Mouse (Mus musculus) layer of hippocampus, adult 9-10 months (tissue): ENCODE measurements around the gene P2ry14.
"Not testable (repeated sequence)": the region's sequence is repeated elsewhere in the genome, so short reads cannot be mapped to it uniquely, and the experiment has no call there.

Source experiments
- DNase-seq: peaks from one replicate; pipeline ENCODE4 v3.0.0; 2022; ENCODE audit warnings: low spot score

The P2ry14 gene

DNA sequence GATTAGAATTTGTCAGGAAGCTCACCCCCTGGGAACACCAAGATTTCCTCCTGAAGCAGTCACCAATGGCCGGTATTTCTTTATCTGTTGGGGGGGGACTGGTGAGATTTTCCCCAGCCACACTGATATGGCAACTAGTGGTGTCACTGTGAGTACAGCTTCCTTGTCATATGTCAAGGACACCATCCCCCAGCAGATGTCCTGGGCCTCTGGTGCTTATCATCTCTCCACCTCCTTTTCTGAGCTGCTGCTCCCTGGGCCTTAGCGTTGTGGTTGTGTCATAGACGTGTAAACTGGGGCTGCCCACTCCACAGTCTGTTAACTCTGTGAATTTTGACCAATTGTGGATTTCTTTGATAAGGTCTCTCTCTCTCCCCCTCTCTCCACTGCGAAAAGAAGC is 49.0 kb downstream of the P2ry14 start:
- no peak for DNase-seq

DNA sequence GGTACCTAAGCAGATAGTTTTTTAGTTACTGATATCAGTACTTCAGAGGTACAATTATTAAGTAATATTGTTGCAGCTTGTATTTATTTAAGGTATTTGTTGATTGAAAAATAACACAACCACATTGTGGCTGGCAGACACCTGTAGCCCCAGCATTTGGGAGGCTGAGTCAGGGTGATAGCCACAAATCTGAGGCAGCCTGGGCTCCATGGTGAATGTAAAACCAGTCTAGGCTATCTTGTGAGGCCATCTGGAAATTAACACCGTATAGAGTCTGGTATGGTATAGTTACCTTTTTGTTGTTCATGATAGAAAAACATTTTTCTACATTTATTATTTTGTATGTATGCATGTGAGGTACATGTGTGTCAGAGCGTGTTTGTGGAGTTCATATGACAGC is 51.3 kb downstream of the P2ry14 start:
- no peak for DNase-seq

DNA sequence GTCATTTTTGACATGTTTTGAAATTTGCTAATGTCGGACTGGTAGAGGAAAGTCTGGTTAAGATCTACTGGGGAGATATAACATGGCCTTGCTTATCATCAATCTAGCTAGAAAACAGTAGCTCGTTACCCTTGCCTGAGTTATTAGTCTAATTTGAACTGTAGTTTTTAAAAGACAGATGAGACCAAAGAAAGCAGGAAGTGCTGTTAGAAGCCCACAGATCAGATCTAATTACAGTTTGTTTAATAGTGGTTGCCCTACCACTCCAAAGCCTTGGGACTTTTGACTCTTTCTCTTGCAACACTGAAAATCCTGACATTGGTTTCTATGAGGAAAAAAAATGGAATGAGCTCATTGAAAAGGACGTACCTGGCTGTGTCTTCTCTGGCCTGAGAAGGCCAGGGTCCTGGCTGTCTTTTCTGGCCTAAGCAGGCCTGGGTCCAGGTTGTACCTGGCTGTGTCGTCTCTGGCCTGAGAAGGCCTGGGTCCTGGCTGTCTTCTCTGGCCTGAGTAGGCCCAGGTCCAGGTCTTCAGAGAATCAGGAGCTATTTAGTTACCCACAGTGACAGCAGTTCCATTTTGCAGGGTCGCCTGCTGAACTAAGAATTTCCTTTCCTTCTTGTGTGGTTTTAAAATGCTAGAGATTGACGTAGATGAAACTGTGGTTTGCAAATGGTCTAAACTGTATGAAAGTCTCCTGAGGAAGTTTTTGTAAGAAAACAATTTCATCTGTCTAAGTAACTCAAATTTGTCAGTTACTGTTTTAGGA is 52.0 kb downstream of the P2ry14 start, which contains the start of gene Gpr171:
Gpr171 (minus strand) TSS at position 604 of the 769 bp plus-strand sequence.
- no peak for DNase-seq

DNA sequence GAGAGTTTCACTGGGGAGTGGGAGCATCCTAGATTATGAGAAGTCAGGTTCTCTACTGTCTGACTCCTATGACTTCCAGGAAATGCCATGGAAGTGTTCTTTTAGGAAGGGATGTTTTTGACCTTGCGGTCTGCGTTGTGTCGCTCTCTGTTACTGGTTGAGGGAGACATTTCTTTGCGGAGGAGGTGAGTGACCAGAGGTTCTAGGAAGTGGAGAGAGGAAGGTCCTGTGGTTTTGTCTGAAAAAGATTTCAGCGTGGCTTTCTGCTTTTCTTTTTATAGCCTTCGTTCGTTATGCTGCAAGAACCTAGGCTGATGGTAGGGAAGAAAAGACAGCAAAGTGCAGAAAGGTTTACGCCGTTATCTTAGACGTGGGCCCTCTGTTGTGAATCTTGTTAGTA is 54.9 kb downstream of the P2ry14 start:
- no peak for DNase-seq

DNA sequence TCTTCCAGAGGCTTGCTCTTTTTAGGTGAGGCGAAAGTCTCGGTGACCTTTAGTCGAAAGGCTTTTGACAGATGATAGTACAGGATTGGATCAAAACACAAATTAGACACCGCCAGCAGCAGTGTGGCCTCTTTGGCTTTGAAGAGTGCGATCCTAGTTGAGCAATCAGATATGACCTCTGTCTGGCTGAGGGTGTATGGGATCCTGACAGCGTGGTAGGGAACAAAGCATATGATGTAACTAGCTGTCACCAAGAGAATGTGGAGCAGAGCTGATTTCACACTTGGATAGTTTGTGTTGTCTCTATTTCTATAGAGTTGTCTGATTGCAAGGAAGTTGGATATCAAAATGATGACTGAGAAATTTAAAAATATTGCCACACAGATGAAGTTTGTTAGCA is 56.0 kb downstream of the P2ry14 start:
- no peak for DNase-seq

DNA sequence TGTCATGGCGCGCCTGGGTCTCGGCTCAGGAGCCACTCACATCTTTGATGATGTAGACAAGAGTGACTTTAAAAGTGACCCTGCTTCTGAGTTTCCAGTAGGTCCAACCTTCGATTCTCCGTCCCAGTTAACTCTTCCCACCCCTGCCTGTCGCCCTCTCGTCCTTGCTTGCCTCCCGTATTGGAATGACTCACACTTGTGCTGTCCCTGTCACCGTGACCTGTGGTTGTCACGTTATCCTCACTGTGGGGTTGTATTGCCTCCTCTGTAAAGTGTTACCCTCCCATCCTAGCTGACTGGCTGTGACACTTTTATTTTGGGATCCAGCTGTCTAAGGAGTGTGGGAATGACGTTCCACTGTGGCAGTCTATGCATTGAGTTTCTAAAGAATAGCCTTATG is 60.7 kb downstream of the P2ry14 start:
- DNase-seq = no peak

DNA sequence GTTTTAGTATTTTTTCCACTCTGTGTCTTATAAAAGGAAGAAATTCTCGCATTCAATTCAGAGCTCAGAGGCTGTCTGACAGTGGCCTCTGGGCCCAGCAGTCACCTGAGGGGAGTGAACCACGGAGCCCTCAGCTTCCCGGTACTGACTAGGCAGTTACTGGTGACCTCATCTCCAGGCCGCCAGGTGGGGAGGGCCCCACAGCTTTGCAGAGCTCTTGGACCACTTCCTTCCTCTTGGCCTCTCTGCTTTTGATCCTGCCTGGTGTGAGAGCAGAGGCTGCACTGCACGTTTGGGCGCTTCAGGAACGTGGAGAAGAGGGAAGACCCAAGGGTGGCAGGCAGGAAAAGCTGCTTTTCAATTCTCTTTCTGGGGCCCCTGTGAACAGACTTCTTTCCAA is 72.5 kb downstream of the P2ry14 start:
- no peak for DNase-seq

DNA sequence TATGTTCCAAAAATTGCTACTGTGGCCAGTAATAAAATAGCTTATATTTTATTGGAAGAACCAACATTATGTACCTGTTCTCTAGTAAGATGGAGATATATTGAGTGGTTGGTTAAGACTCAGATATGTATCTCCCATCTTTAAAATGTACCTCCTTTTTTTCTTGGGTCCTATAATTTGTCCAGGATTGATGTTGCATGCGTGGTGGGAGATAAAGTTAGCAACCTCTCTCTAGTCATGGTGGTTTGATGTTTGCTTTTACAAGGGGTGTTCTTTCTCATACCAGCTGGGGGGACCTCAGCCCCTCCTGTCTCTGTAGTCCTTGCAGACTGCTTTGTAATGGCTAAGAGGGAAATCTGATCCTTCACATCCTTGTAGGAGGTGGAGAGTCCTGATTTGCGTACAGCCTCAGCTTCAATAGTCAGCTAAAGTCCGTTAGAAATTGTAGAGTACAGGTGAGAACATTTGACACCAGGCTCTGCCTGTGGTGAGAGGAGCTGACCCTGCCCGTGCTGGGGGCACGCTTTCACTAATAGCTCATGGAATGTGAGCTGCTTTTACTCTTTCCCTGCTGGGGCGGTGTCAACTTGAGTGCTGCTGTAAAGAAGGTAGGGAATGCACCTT is 73.0 kb downstream of the P2ry14 start:
- DNase-seq = no peak

DNA sequence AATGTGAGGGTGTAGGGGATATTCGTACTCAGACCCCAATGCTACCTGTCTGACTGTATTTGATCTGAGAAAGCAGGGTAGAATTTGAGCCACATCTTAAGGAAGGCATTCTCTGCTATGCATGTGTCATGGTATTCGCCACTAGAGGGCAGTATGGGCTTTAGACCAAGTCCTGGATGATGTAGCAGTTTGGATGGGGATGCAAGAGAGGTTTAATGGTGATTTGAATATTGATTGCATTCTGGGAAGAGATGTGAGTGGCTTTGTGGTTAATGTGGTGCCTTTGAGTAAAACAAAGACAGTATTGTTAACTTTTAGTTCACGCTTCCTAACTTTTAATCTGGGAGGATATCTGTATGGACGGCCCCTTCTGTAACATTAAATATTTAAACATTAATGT is 74.1 kb downstream of the P2ry14 start:
- peak; percentile 59 for DNase-seq

DNA sequence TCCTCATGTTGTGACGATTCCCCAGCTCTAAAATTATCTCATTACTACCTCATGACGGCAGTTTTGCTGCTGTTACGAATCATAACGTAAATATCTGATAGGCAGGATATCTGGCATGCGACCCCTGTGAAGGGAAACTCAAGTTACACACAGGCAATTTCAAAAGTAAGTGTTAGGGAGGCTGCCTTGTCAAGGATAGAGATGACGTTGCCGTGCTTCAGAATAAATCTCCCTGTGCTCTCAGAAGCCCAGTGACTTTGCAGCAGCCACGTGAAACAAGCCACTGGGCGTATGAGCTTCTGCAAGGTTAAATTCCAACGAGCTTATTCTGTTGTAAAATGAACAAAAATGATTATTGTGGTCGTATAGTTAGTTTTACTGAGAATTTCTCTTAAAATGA is 74.8 kb downstream of the P2ry14 start:
- no peak for DNase-seq

DNA sequence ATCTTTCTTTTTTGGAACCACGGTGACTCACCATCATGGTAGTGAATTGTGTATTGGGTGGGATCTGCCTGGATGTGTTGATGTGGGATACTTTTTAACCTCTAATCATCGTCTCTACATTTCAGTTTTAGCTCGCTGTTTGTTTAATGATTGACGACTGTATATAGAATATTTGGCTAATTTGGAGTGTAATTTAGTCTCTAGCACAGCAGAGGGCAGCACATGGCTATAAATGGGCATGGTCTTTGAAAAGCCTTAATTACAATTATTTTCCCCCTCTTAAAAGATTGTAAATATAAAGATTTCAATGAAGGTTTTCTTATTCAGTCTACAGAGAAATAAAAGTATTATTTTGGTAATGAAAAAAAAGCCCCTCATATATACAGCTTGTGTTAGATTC is 76.1 kb downstream of the P2ry14 start:
- DNase-seq = no peak

DNA sequence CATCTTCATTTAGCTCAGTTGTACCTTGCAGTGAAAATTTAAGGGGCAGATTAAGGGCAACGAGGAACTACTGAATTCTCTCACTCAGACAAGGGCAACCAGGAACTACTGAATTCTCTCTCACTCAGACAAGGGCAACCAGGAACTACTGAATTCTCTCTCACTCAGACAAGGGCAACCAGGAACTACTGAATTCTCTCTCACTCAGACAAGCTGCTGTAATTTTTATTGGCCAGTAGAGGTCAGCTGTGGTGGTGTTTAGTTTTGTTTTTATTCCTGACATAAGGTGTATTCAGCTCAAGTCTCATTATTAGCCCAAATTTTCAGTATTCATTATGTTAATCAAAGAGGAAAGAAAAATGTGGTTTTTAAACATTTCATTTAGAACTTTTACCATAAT is 84.3 kb downstream of the P2ry14 start:
- DNase-seq = not testable (repeated sequence)

DNA sequence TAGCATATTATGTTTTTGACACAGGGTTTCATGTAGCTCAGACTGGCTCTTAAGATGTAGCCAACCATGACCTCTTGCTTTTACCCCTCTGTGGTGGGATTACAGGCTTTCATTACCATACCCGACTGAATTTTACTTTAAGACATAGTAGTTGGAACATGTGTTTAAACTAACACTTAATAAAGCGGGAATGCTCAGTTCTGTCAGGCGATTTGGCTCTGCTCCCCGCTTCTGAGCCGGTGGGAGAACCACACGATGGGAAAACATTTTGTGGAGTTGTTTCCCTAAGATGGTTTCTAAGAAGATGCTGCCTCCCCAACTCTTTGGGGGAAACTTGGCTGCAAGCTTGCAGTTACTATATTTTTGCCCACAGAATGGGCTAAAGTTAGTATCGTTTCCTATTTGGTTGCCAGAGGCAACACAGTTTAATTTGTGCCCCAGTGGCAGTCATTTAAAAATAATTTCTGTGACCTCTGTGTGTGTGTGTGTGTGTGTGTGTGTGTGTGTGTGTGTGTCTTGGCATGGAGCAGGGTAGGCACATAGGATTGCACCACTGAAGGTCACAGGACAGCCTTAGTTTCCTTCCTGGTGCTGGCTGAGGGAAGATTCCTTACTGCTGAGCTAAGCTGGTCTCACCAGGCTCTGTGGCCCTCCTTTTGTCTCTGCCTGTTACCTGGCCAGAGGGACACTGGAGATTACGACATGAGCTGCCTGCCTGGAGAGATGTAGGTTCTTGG is 86.7 kb downstream of the P2ry14 start:
- DNase-seq = no peak

DNA sequence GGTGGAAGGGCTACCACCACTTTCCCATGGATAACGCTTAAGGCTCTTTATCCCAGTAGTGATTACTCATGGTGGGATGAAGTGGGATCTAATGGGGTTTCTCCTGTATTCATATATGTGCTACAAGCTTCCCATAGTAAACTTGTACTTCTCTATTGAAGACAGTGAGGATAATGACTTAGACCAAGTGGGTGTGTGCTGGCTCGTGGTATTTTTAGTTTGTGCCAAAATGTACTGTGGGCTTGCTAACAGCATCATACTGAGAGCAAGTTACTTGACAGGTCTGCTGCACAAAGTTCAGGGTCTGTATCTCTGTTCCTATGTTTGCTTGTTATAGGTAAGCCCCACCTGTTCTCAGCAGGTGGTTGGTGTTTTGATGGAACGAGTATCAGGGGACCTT is 87.5 kb downstream of the P2ry14 start:
- DNase-seq = no peak
